Mouse (Mus musculus) embryo, embryonic 11.5 days (tissue): ENCODE results near the gene Olfr694.
"Not testable (repeated sequence)": the region's sequence is repeated elsewhere in the genome, so short reads cannot be mapped to it uniquely, and the experiment has no call there.

Experiments
- DNase-seq: peaks from one replicate; pipeline ENCODE4 v3.0.0-alpha.2; 2012; ENCODE audit warnings: low read depth, low spot score

Gene Olfr694

DNA sequence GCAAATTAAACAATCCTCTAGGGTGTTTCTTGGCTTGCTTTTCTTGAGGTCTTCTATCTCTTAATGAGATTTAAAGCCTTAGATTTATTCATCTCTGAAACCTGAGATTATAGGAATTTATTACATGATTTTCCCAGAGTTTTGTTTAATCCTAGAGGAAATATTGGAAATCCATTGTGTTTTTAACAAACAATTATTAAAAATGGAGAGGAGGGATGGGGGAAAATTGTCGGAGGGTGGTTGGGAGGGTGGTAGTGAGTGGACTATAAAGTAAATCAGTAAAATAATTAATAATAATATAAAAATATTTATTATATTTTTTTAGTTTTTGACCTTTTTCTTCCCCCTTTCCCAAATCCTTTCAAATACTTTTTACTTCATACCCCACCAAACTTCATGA is at the start of gene Olfr694:
TSS of gene Olfr694 (minus strand) at position 101 of the 400 bp plus-strand sequence.
- DNase-seq = no peak

DNA sequence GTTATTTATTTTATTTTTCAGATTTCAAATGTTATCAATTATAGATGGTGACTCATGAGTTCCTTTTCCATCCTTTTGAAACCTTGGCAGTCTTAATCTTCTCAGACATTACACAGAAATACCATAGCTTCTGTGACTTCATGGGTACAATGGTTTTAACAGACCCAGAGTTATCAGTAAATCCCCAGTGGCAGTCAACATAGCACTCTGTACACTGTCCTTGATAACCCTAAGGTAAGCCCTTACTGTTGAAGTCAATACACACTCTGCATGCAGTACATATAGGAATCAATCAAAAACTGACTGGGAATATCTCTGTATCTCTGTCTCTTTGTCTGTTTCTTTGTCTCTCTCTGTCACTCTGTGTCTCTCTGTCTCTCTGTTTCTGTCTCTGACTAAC is 45.4 kb upstream of the Olfr694 start:
- DNase-seq = no peak

GRCm38 (mm10) chr7:106733717-106734116 is 42.1 kb upstream of the Olfr694 start:
- DNase-seq = no peak

DNA sequence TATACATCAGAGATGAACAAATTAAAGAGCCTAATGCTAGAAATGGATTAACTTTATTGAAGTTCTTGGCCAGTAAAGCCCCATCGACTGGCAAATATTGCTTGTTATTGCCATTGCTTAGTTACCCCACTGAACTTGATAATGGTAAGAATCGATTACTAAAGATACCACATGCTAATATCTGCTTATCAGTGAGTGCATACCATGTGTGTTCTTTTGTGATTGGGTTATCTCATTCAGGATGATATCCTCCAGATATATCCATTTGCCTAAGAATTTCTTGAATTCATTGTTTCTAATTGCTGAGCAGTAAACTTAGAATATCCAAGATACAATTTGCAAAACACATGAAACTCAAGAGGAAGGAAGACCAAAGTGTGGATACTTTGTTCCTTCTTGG is 34.0 kb upstream of the Olfr694 start:
- DNase-seq = not testable (repeated sequence)

DNA sequence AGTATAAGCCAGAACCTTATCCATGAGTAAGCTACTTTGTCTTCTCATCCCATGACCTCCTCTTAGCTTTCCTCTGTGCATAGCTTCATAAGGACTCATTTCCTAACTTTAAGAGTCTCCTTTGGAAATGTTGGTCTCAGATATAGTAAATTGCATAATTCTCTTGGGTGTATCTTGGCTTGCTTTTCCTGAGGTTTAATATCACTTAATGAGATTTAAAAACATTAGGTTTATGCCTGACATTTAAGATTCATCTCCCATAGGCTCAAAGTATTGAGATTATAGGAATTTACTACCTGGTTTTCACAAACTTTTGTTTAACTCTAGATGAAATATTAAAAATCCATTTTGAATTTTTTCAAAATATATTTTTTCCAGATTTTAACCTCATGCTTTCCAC is 24.7 kb upstream of the Olfr694 start, which contains the start of gene Olfr695:
TSS of gene Olfr695 (minus strand) at position 101 of the 400 bp plus-strand sequence.
- no peak for DNase-seq

GRCm38 (mm10) chr7:106711463-106711862 is 19.8 kb upstream of the Olfr694 start:
- no peak for DNase-seq

GRCm38 (mm10) chr7:106707705-106708104 is 16.1 kb upstream of the Olfr694 start:
- DNase-seq = not testable (repeated sequence)

DNA sequence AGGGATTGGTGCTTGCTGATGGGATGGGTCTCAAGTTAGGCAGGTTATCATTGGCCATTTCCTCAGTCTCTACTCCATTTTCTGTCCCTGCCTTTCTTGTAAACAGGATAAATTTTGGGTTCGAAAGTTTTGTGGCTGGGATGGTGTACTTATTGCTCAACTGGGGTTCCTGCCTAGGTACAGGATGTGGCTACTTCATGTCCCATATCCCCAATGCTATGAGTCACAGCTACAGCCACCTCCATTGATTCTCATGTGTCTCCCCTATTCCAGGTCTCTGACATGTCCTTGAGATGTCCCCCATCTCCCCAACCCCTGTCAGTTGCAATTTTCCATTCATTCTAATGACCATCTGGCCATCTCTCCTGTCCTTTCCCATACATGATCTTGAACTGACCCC is 5.3 kb upstream of the Olfr694 start:
- DNase-seq = no peak

GRCm38 (mm10) chr7:106692976-106693375 is 1.4 kb upstream of the Olfr694 start:
- DNase-seq = no peak

DNA sequence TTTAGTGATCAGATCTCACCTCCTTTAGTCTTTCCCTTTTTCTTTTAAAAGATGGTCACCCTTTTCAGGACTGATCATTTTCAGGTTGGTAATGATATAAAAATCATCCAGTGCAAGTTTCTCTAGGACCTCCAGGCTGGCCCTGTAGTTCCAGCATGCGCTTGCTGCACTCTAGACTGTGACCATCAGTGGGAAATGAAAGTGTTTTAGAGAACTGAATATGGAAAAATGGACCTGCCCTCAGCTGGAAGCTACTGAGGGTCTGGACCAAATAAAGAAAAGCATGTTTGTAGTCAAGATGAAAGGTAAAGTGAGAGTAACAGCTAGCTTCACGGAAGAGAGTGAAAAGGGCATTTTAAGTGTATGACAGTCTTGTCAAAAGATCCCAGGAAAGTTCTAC is 6.2 kb downstream of the Olfr694 start:
- DNase-seq = no peak

GRCm38 (mm10) chr7:106680484-106680883 is 11.1 kb downstream of the Olfr694 start, which contains the start of gene Olfr693:
TSS of gene Olfr693 (minus strand) at chr7:106680584.
- no peak for DNase-seq

DNA sequence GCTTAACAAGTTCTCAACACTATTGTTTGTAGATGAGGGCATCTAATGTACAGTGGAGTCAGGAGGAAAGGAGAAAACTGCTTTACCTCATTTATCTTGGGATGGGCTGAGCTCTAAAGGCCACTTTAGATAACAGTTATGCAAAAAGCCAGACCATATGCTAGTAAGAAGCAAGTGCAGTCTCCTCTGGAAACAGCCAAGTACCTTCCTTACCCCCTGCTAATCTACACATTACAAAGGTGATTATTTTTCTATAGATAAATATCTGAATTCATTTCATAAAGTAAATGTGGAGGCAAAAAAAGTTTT is 39.3 kb downstream of the Olfr694 start:
- no peak for DNase-seq

GRCm38 (mm10) chr7:106651555-106652343 is 39.9 kb downstream of the Olfr694 start:
- no peak for DNase-seq

DNA sequence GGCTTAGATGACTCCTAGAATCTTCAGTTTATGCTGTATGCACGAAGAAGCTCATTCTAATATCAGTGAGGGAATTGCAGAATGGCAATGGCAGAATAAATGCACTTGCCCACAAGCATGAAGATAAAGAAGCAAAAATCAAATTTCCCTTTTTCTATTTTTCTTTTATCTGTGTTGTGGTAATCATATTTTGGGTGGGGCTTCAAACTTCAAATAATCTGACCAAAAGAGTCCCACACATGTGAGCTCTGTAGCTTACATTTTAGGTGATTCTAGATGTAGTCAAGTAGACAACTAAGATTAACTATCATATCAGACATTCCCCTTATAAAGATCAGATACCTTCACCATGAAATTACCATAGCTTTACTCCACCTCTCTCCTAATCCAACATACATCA is 41.8 kb downstream of the Olfr694 start:
- no peak for DNase-seq

DNA sequence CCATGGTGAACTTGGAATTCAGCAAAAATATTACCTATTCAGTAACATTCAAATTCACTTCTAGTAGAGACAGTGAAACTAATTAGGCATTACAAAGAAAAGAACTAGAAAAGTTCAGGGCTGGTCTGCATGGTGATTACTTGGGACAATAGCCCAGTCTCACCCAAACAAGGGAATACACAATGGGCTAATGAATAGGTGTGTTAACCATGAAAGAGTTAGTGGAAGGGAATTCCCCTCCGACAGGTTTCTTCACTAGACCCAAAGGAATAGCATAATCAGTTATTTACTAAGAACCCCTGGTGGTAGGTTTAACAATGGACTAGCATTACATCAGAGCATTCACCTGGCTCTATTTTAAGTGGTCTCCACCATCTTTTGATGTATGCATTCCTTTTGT is 46.4 kb downstream of the Olfr694 start:
- no peak for DNase-seq

- no peak for DNase-seq
Observed at GRCm38 (mm10) chr7:106644222-106644870, 47.3 kb downstream of the Olfr694 start.

GRCm38 (mm10) chr7:106640839-106641238 is 50.8 kb downstream of the Olfr694 start:
- no peak for DNase-seq

GRCm38 (mm10) chr7:106635560-106635959 is 56.1 kb downstream of the Olfr694 start:
- DNase-seq = no peak
